Mouse (Mus musculus) embryo, embryonic 10.5 days (tissue): ENCODE results near the gene Cyp4a32.
"Not testable (repeated sequence)": the region's sequence is repeated elsewhere in the genome, so short reads cannot be mapped to it uniquely, and the experiment has no call there.

ENCODE experiments used
- DNase-seq: peaks from one replicate; pipeline ENCODE4 v3.0.0-alpha.2; 2015; ENCODE audit warnings: low spot score

Gene Cyp4a32

DNA sequence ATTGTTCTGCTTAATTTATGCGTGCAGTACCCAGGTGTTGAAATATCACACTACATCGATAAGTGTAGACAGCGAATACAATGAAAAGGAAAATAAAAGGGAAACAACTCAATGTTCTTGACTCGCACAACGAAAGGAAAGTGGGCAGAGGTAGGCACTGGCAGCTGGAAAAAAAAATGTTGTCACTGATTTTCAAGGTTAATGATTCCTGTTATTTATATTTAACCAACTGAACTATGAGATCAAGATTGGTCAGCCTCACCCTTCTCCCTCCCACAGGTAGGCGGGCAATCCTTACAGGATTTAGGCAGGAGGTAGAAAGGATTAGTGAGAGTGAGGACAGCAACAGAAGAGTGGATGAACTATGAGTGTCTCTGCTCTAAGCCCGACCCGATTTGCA is at the start of gene Cyp4a32:
Gene Cyp4a32 (plus strand): TSS at position 359 of the 400 bp plus-strand sequence.
- not testable (repeated sequence) for DNase-seq

DNA sequence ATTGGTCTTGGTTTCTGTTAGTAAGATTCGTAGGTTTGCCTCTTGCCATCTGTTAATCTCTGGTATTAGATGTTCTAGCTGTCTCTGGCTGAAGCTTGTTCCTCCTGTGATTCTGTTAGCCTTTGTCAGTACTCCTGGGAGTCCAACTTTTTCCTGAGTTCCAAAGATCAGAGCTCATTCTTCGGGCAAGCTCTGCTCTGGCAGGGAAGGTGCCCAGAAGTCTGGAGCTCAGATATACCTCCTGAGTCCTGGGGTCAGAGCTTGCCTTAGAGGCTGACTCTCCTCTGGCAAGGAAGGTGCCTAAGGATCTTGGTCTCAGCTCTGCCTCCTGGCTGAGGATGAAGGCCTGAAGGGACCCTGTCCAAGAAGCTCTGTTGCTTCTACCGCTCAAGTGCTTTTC is 48.0 kb upstream of the Cyp4a32 start:
- DNase-seq = no peak

DNA sequence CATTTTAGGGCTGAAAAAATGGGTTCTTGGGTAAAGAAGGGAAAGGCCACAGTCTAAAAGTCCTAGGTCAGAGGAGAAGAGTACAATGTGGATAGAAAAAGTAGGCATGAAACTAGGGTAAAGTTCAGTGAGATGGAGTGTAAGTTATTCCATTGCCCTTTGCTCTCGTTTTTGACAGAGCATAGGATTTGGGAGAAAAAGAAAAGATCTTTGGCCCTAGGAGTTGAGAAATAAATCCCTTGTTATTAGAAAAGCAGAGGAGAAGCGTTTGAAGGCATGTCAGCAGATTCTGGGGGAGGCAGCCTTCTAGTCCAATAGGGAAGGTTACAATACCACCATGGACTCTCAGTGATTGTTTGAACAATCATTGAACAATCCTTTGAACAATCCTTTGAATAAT is 45.3 kb upstream of the Cyp4a32 start:
- no peak for DNase-seq

DNA sequence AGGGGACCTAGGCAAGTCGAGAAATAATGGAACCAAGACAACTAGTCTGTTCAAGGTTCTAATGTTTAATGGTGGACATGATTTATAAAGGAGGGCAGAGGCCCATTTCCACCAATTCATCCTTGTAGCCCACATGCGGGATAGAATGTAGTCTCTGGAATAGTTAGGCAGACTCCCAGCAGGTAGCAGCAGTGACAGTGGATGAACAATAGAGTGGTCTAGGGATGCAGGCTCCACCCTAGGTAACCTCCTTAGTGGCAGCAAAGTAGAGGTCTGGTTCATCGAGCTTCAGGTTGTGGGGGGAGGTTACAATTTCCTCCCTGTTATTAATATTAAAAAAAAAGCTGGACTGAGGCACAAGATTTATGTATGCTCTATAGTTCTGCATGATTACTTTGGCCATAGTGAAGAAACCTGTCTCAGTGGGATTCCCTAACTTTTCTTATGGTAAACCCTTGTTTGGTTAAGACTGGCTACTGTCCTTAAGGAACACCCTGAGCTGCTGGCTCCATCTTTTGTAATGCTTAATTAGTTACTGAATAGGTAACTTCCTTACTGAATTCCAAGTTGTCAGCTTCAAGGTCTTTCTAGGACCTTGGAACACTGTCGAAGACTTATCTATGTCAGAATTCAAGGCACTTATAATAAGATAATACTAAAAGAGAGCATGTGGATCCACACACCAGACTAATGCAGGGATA is 42.8 kb upstream of the Cyp4a32 start:
- DNase-seq = no peak

DNA sequence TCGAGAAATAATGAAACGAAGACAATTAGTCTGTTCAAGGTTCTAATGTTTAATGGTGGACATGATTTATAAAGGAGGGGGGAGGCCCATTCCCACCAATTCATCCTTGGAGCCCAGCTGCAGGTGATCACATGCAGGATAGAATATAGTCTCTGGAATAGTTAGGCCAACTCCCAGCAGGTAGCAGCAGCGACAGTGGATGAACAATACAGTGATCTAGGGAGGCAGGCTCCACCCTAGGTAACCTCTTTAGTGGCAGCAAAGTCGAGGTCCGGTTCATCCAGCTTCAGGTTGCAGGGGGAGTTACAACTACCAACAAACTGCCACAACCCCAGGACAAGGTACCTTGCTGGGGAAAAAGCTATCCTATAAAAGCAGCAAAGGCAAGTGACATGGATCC is 39.5 kb upstream of the Cyp4a32 start:
- DNase-seq = not testable (repeated sequence)

GRCm38 (mm10) chr4:115563401-115563800 is 37.4 kb upstream of the Cyp4a32 start, which contains the start of gene Cyp4a31:
Cyp4a31 (plus strand) TSS chr4:115563649.
- DNase-seq = no peak

DNA sequence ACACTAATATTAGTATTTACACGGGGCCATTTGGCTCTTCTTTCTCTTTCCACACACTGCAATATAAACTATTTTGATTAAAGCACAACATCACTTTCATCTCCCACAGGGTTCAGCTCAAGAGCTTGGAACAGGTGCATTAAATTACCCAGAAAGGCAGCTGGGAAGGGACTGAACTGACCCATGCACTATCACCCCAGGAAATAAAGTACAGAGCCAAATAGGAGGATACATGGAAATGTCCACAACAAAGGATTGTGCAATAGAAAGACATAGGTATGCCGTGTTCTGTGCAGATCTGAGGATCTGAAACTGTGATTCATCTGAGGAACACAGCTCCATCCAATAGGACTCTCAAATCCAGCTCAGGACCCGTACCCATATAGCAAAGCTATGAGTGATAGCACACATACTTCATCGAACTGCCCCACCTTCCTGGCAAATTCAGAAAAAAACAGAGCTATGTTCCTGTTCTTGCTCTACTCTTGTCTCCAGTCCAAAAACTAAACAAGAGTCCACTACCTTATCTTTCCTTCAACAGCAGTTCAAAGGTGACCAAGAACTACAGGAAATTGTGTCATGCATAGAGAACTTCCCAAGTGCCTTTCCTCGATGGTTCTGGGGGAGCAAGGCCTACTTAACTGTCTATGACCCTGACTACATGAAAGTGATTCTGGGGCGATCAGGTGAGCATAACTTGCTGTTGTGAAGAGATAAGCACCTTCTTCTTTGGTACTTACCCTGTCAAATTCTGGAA is 36.1 kb upstream of the Cyp4a32 start:
- not testable (repeated sequence) for DNase-seq

DNA sequence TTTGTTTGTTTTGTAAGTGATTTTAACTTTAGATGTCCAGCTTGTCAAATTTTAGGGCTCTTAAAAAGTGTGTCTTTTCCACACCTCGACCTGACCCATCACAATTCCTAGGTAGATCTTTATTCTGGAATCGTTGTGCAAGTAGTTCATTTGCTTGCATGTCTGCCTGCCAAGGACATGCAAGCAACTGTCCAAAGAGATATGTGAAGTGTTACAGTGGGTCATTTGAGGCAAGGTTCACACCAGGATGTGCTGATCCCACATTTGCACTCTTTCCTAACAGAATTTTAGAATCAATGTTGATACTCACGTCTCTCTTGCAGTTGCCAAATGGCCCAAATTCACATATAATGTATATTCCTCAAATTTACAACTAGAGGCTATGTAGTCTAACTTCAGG is 25.5 kb upstream of the Cyp4a32 start:
- DNase-seq = no peak

- no peak for DNase-seq
Observed at GRCm38 (mm10) chr4:115575776-115576175, 25.0 kb upstream of the Cyp4a32 start.

GRCm38 (mm10) chr4:115583036-115583435 is 17.7 kb upstream of the Cyp4a32 start:
- no peak for DNase-seq

DNA sequence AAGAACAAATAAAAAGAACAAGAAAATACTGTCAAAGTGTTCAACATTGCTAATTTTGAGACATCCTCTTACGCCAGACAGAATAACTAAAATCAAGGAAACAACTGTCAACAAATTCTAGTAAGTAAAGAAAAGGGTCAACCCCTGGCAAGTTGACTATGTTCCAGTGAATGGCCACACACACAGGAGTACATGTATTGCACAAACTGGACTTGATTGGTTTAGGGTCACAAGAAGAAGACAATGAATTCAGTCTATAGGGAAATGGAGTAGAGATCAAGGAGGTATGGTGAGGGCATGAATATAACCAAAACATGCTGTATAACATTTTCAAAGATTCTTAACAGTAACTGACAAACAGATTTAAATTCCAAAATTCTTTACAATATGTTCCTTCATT is 4.4 kb upstream of the Cyp4a32 start:
- no peak for DNase-seq

- DNase-seq = no peak
Observed at GRCm38 (mm10) chr4:115596824-115597336, 3.9 kb upstream of the Cyp4a32 start.

GRCm38 (mm10) chr4:115614005-115614404 is 13.2 kb downstream of the Cyp4a32 start:
- DNase-seq = no peak

DNA sequence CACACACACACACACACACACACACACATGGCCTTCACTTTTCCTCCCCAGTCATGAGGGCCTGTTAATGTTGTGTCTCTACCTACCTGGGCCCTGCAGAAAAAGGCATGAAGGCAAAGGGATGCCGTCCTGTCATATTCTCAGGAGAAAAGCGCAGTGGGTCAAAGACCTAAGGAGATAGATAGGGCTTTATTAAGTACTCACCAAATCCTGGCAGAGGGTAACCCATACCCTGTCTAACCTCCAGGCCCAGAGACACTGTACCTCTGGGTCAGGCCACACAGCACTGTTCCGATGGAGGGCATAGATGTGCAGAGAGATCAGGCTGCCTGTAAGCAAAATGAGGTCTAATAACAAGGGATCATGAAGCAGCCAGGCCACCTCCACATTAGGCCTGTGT is 24.8 kb downstream of the Cyp4a32 start:
- DNase-seq = not testable (repeated sequence)

GRCm38 (mm10) chr4:115642967-115643754 is 42.4 kb downstream of the Cyp4a32 start:
- DNase-seq = no peak

DNA sequence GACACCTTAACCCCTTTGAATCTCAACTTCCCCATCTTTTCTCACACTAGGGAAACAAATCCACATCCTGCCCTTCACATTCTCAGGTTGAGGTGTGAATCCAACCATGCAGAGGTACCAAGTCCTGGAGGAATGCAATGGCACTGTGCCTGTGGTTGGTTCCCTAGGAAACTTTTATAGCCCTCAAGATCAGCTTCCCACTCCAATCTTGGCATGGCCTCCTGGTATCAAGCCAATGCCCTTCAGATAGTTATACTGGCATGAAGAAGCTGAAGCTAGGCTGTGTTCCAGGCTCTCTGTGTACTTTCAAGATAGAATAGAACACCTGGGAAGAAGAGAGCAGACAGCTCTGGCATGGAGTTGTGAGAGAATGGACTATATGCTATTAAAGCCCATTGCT is 44.6 kb downstream of the Cyp4a32 start:
- DNase-seq = no peak

DNA sequence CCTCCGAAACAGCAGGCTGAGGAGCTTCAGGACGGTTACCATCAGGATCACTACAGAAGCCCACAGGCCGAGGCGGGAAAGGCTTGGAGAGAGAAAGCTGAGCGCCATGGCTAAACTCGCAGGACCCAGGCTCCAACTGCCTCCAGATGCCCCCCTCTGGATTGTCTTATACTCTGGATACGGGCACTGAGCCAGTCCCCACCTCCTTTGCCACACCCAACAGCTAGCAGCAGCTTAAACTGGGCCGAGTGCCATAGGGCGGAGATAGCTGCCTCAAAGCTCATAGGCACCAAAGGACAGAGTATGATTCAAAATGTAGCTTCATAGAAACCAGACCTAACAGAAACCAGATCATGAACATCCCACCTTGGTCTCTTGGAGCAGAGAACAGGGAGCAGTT is 46.8 kb downstream of the Cyp4a32 start, which contains the start of gene Cyp4b1:
Gene Cyp4b1 (minus strand): TSS at position 144 of the 400 bp plus-strand sequence.
- DNase-seq = no peak

DNA sequence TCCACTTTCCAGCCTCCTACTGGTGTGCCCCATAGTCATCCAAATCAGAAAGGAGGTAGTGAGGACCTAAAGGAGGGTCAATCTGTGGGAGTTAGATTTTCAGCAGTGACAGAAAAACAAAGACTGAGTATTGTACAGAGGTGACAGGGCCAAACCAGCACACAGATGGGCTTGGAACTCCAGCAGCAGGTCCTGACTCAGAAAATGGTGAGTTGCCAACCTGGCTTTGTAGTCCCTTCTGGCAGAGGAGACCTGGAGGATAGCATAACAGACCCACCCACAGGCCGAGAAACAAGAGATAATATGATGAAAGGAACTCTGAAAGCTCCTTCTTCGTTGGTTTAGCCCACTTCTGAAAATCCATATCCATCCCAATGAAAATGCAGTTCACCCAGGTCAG is 48.0 kb downstream of the Cyp4a32 start:
- no peak for DNase-seq

GRCm38 (mm10) chr4:115649344-115649743 is 48.6 kb downstream of the Cyp4a32 start:
- DNase-seq = no peak

- no peak for DNase-seq
Observed at GRCm38 (mm10) chr4:115650866-115651265, 50.1 kb downstream of the Cyp4a32 start.

- not testable (repeated sequence) for DNase-seq
Observed at GRCm38 (mm10) chr4:115655841-115656534, 55.2 kb downstream of the Cyp4a32 start.

- DNase-seq = not testable (repeated sequence)
Observed at GRCm38 (mm10) chr4:115656535-115656922, 55.8 kb downstream of the Cyp4a32 start.
